Mouse (Mus musculus): Measurements from ENCODE around the gene Nfia. TPM values are rescaled to one million over a fixed set of nuclear protein-coding genes. Genes with fewer than 3 reads are reported as not detected.

The Nfia gene
- polyA plus RNA-seq, 1 experiment from 2014 or later: 49.2 TPM

DNA sequence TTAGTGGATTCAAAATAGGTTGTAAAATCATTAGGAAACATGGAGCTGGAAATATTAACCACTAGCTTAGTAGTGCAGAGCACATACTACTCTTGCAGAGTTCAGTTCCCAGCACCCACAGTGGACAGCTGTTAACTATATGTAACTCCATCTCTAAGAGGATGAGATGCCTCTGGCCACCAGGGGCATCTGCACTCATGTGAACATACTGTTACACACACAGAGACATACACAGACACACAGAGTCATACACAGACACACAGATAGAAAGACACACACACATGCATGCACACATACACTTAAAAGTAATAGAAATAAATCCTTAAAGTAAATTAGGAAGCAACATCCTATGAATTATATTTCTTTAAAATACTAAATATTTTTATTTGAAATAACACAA lies 149.1 kb downstream of the Nfia start:
- DNase-seq (ENCODE audit: low spot score) (no peak), ATAC-seq (ENCODE audit: low FRiP score) (no peak)
- H3K27ac ChIP-seq: no peak overlapping the region; the same call in 1 of the 2 replicates
- no peaks in the 10 kb centered on the region for H3K27me3 ChIP-seq (ENCODE audit: control insufficient read depth, insufficient read depth, low read length)
- H3K4me1 ChIP-seq (replicated peaks; ENCODE audit: control insufficient read depth, insufficient read depth, low read length): peaks cover 48% of the 10 kb centered on the region
- H3K36me3 ChIP-seq (replicated peaks; ENCODE audit: control insufficient read depth, insufficient read depth): no peaks in the 10 kb centered on the region
- no peak overlapping the region for H3K4me2 ChIP-seq (replicated peaks)
- H3K9me3 ChIP-seq (ENCODE audit: control insufficient read depth, low read length): no peaks in the 10 kb centered on the region
- no peak overlapping the region for H3K9ac ChIP-seq
- H3K4me3 ChIP-seq (replicated peaks; ENCODE audit: low read length): no peak overlapping the region

DNA sequence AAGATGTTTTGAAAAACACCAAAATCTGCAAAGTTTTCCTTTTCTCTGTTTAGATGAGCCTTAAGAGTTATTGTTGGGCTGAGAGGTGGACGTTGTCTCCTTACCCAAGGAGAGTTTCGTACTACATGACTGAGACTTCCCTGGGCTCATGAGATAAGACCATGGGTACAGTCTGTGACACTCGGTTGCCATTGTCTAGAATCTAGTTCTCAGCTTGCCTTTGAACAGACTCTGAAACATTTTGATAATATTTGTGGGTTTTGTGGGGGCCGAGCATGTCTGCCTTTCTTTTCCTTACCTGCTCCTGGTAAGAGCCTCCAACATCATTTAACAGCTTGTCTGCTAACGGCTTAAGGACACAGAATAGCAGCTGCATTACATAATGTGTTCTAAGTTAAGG lies 150.7 kb downstream of the Nfia start:
- H3K27ac ChIP-seq: no peak overlapping the region
- no peaks in the 10 kb centered on the region for H3K9me3 ChIP-seq (ENCODE audit: control insufficient read depth, low read length)
- peaks cover 46% of the 10 kb centered on the region for H3K4me1 ChIP-seq (replicated peaks; ENCODE audit: control insufficient read depth, insufficient read depth, low read length)
- H3K9ac ChIP-seq: no peak overlapping the region
- ATAC-seq (ENCODE audit: low FRiP score): no peak
- DNase-seq (ENCODE audit: low spot score): no peak
- H3K4me2 ChIP-seq (replicated peaks): no peak overlapping the region
- 81% methylated on average over 5 of the region's 5 CpGs for WGBS
- no peaks in the 10 kb centered on the region for H3K36me3 ChIP-seq (replicated peaks; ENCODE audit: control insufficient read depth, insufficient read depth)
- no peak overlapping the region for H3K4me3 ChIP-seq (replicated peaks; ENCODE audit: low read length)
- H3K27me3 ChIP-seq (ENCODE audit: control insufficient read depth, insufficient read depth, low read length): no peaks in the 10 kb centered on the region

DNA sequence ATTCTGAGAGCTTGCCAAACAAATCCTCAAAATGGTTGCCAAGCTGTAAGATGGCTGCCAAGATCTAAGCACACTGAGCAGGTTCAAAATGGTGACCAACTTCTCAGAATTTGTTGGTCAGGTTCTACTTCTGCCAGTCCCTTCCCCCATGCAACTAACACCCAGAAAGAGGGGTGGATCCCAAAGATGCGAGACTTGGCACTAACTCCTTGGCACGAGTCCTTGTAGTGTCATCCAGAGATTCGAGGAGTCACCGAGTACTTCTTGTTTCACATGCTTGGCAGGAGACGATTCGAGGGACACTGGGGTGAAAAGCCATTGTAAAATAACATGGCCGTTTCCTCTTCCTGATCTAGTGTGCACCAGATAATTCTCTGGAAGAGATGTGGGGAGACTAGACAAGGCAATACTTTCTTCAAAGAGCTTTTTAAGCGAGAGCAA lies 151.4 kb downstream of the Nfia start:
- H3K36me3 ChIP-seq (replicated peaks; ENCODE audit: control insufficient read depth, insufficient read depth): no peaks in the 10 kb centered on the region
- H3K9me3 ChIP-seq (ENCODE audit: control insufficient read depth, low read length): no peaks in the 10 kb centered on the region
- H3K4me3 ChIP-seq (replicated peaks; ENCODE audit: low read length): no peak overlapping the region
- 61% methylated on average over 8 of the region's 8 CpGs for WGBS
- H3K4me1 ChIP-seq (replicated peaks; ENCODE audit: control insufficient read depth, insufficient read depth, low read length): peaks cover 46% of the 10 kb centered on the region
- no peak overlapping the region for H3K9ac ChIP-seq
- DNase-seq (ENCODE audit: low spot score) (peak; percentile 59), ATAC-seq (ENCODE audit: low FRiP score) (no peak)
- peak overlapping the region; percentile 16; the same call in 1 of the 2 replicates for H3K4me2 ChIP-seq (replicated peaks)
- H3K27ac ChIP-seq: peak overlapping the region; percentile 21; the same call in 1 of the 2 replicates
- H3K27me3 ChIP-seq (ENCODE audit: control insufficient read depth, insufficient read depth, low read length): no peaks in the 10 kb centered on the region

DNA sequence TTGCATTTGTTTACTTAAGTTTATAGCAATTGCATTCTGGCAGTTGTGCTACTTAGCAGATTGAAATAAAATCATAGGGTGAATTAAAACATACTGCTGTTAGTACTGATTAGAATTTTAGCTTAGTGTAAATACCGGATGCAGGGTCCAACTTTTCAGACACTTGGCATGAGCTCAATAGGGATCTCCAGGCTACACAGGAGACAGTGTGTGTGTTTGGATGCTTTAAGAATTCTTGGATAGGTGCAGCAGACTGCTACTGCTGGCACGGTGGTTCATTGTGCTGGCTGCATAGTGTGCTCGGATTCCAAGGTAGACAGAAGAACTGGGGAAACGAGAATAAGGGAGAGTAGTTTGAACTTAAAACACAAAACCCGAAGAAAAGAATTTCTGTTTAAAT lies 151.9 kb downstream of the Nfia start:
- H3K27me3 ChIP-seq (ENCODE audit: control insufficient read depth, insufficient read depth, low read length): no peaks in the 10 kb centered on the region
- H3K9me3 ChIP-seq (ENCODE audit: control insufficient read depth, low read length): no peaks in the 10 kb centered on the region
- no peak overlapping the region for H3K4me3 ChIP-seq (replicated peaks; ENCODE audit: low read length)
- H3K4me2 ChIP-seq (replicated peaks): 0 out of 2 replicates have a peak overlapping the region, but pooled peaks have one; percentile 3
- H3K9ac ChIP-seq: no peak overlapping the region
- 59% methylated on average over 5 of the region's 5 CpGs for WGBS
- H3K27ac ChIP-seq: peak overlapping the region; percentile 61; the same call in 1 of the 2 replicates
- ATAC-seq (ENCODE audit: low FRiP score) (no peak), DNase-seq (ENCODE audit: low spot score) (no peak)
- no peaks in the 10 kb centered on the region for H3K36me3 ChIP-seq (replicated peaks; ENCODE audit: control insufficient read depth, insufficient read depth)
- peaks cover 46% of the 10 kb centered on the region for H3K4me1 ChIP-seq (replicated peaks; ENCODE audit: control insufficient read depth, insufficient read depth, low read length)

DNA sequence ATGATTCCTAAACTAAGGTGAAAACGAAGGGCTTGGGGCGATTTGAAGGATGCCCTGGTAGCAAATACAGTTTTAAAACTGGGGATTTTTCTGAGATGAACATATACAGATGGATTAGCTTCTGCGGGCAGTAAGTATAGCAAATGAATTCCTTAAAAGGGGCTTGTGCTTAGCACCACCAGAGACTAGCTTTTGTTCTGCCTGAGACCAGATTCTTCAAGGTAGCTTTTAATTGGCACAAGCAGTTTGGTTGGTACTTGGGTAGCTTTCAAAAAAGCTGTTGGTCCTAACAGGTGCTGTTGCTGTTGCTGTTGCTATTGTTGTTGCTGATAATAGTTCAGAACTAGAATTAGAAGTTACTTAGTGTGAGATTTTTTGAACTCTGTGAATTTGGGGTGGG lies 152.3 kb downstream of the Nfia start:
- Histone ChIP-seq H3K4me2 (replicated peaks) (0 out of 2 replicates have a peak overlapping the region, but pooled peaks have one; percentile 3), H3K27me3 (ENCODE audit: control insufficient read depth, insufficient read depth, low read length) (no peaks in the 10 kb centered on the region), H3K4me3 (replicated peaks; ENCODE audit: low read length) (no peak overlapping the region), H3K9me3 (ENCODE audit: control insufficient read depth, low read length) (no peaks in the 10 kb centered on the region), H3K9ac (no peak overlapping the region), H3K27ac (peak overlapping the region; percentile 61; the same call in 1 of the 2 replicates), H3K36me3 (replicated peaks; ENCODE audit: control insufficient read depth, insufficient read depth) (no peaks in the 10 kb centered on the region), H3K4me1 (replicated peaks; ENCODE audit: control insufficient read depth, insufficient read depth, low read length) (peaks cover 45% of the 10 kb centered on the region)
- WGBS: 77% methylated on average over 3 of the region's 3 CpGs
- ATAC-seq (ENCODE audit: low FRiP score) (no peak), DNase-seq (ENCODE audit: low spot score) (no peak)

DNA sequence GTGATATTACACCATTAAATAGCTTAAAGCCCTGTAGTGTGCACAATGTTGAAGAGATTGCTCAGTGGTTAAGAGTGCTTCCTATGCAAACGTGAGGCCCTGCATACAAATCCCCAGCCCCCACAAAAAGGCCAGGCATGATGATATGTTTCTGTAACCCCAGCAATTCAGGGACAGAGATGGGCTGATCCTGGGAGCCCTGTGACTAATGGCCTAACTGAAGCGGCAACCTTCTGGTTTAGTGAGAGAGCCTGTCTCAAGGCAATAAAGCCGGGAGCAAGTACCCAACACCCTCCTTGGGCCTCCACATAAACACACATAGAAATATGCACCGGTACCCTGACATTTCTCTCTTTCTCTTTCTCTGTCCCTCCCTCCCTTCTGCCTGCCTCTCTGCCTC lies 153.1 kb downstream of the Nfia start:
- Histone ChIP-seq H3K9me3 (ENCODE audit: control insufficient read depth, low read length) (no peaks in the 10 kb centered on the region), H3K4me1 (replicated peaks; ENCODE audit: control insufficient read depth, insufficient read depth, low read length) (peaks cover 37% of the 10 kb centered on the region), H3K27ac (0 out of 2 replicates have a peak overlapping the region, but pooled peaks have one; percentile 43), H3K4me3 (replicated peaks; ENCODE audit: low read length) (no peak overlapping the region), H3K27me3 (ENCODE audit: control insufficient read depth, insufficient read depth, low read length) (no peaks in the 10 kb centered on the region), H3K36me3 (replicated peaks; ENCODE audit: control insufficient read depth, insufficient read depth) (no peaks in the 10 kb centered on the region), H3K9ac (no peak overlapping the region), H3K4me2 (replicated peaks) (no peak overlapping the region)
- ATAC-seq (ENCODE audit: low FRiP score): no peak
- 34% methylated on average over 4 of the region's 4 CpGs for whole genome bisulfite sequencing
- no peak for DNase-seq (ENCODE audit: low spot score)

DNA sequence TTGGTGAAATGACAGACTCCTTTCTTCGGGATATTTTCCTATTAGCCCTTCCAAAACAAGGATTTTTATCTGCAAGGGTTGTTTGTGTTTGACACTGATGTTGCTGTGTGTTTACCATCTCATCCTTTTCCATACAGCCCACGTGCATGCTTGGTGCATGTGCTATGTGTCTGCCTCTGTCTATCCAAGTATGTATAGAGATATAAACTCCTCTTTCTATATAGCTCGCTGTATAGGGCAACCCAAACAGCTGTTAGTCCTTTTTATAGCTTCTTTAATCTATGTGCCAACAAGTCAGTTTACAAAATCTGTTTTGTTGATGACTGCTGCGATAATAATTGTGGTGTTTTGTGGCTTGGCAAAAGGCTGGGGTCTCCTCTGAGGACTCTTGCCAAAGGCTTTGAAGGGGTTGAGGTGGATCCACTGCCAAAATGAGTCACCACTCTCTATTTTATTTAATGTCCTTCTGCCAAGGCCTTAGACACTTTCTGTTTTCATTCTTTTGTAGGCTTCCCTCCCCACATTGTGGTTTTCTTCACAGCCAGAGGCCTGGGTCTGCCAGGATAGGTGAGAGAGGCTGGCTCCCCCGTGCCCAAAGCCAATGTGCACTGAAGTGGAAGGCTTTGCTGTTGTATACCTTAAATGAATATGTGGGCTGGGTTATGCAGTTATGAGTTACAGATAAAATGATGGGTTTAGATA lies 154.2 kb downstream of the Nfia start:
- 58% methylated on average over 5 of the region's 5 CpGs for WGBS
- Histone ChIP-seq H3K27ac (0 out of 2 replicates have a peak overlapping the region, but pooled peaks have one; percentile 43), H3K4me1 (replicated peaks; ENCODE audit: control insufficient read depth, insufficient read depth, low read length) (peaks cover 36% of the 10 kb centered on the region), H3K9me3 (ENCODE audit: control insufficient read depth, low read length) (no peaks in the 10 kb centered on the region), H3K9ac (no peak overlapping the region), H3K36me3 (replicated peaks; ENCODE audit: control insufficient read depth, insufficient read depth) (no peaks in the 10 kb centered on the region), H3K4me2 (replicated peaks) (no peak overlapping the region), H3K27me3 (ENCODE audit: control insufficient read depth, insufficient read depth, low read length) (no peaks in the 10 kb centered on the region), H3K4me3 (replicated peaks; ENCODE audit: low read length) (no peak overlapping the region)
- no peak for DNase-seq (ENCODE audit: low spot score)
- peak; percentile 47 for ATAC-seq (ENCODE audit: low FRiP score)

DNA sequence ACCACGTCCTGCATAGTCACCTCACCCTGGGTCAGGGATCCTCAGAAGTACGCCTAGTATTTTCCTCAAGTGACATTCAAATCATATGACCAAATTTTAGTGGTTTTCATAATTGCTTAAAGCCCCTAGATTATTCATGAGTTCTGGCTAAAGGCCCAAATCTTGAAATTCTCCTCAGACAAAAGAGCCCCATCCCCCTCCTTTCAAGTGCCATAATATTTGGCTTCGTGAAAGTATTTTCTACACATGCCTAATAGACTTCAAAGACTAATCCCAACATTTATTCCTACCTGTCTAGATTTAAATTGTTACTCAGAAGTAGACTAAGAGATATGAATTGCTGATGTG lies 154.7 kb downstream of the Nfia start:
- ATAC-seq (ENCODE audit: low FRiP score) (no peak), DNase-seq (ENCODE audit: low spot score) (peak; percentile 67)
- no peak overlapping the region for H3K9ac ChIP-seq
- no peaks in the 10 kb centered on the region for H3K36me3 ChIP-seq (replicated peaks; ENCODE audit: control insufficient read depth, insufficient read depth)
- no peak overlapping the region for H3K4me3 ChIP-seq (replicated peaks; ENCODE audit: low read length)
- 57% methylated on average over 3 of the region's 3 CpGs for WGBS
- no peaks in the 10 kb centered on the region for H3K27me3 ChIP-seq (ENCODE audit: control insufficient read depth, insufficient read depth, low read length)
- H3K4me1 ChIP-seq (replicated peaks; ENCODE audit: control insufficient read depth, insufficient read depth, low read length): peaks cover 33% of the 10 kb centered on the region
- H3K9me3 ChIP-seq (ENCODE audit: control insufficient read depth, low read length): no peaks in the 10 kb centered on the region
- H3K27ac ChIP-seq: 0 out of 2 replicates have a peak overlapping the region, but pooled peaks have one; percentile 43
- no peak overlapping the region for H3K4me2 ChIP-seq (replicated peaks)

DNA sequence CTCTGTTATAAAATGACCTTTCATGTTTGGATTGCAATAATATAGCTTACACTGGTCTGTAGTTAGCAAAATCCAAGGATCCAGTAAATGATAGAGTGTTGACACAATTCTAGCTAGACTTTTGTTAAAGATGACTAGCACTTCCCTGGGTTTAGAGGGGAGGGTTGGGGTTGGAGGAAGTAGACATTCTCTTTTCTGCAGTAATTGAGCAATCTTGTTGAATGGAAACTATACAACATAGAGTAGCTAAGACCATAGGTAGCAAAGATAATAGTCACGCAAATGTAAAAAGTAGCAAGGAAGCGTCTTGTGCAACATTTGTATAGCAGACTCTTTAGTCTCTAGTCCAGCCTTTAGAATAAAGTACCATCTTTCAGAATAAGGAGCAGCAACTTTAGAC lies 163.8 kb downstream of the Nfia start:
- Histone ChIP-seq H3K9ac (no peak overlapping the region), H3K4me1 (replicated peaks; ENCODE audit: control insufficient read depth, insufficient read depth, low read length) (peaks cover 15% of the 10 kb centered on the region), H3K9me3 (ENCODE audit: control insufficient read depth, low read length) (no peaks in the 10 kb centered on the region), H3K36me3 (replicated peaks; ENCODE audit: control insufficient read depth, insufficient read depth) (no peaks in the 10 kb centered on the region), H3K27me3 (ENCODE audit: control insufficient read depth, insufficient read depth, low read length) (no peaks in the 10 kb centered on the region), H3K27ac (no peak overlapping the region), H3K4me2 (replicated peaks) (no peak overlapping the region), H3K4me3 (replicated peaks; ENCODE audit: low read length) (no peak overlapping the region)
- ATAC-seq (ENCODE audit: low FRiP score): no peak
- WGBS: 93% methylated on average over 2 of the region's 2 CpGs
- DNase-seq (ENCODE audit: low spot score): no peak
